Mouse (Mus musculus) lung, embryonic 14.5 days (tissue): Measurements from ENCODE around the gene Cggbp1. TPM values are rescaled to one million over a fixed set of nuclear protein-coding genes. Genes with fewer than 3 reads are reported as not detected.

Experiments used
- ATAC-seq: fragments of 200-750 bp; cut with Nextera tagmentation; 2 replicates; pipeline ENCODE4 v1.8.0; 2017; ENCODE audit warnings: mild to moderate bottlenecking, moderate TSS enrichment, moderate library complexity; ENCODE audit not compliant: insufficient read depth
- DNase-seq: peaks from one replicate; pipeline ENCODE4 v3.0.0-alpha.2; 2015
- H3K27ac ChIP-seq: fragments of 300-500 bp; sonication (generic); 2 replicates; pipeline ENCODE4 v1.5.1; 2014; ENCODE audit warnings: low read depth, mild to moderate bottlenecking, moderate library complexity
- H3K27me3 ChIP-seq: fragments of 300-500 bp; sonication (generic); 2 replicates; pipeline ENCODE4 v1.6.1; 2014; ENCODE audit warnings: low read length, control low read depth; ENCODE audit not compliant: insufficient read depth
- H3K36me3 ChIP-seq: fragments of 300-500 bp; sonication (generic); 2 replicates; pipeline ENCODE4 v1.6.1; 2014; ENCODE audit warnings: control low read depth; ENCODE audit not compliant: insufficient read depth
- H3K4me1 ChIP-seq: fragments of 300-500 bp; sonication (generic); 2 replicates; pipeline ENCODE4 v1.6.1; 2014; ENCODE audit warnings: antibody characterized with exemption, control low read depth; ENCODE audit not compliant: insufficient read depth
- H3K4me2 ChIP-seq: fragments of 300-500 bp; sonication (generic); 2 replicates; pipeline ENCODE4 v1.6.1; 2014; ENCODE audit warnings: mild to moderate bottlenecking
- H3K4me3 ChIP-seq: fragments of 300-500 bp; sonication (generic); 2 replicates; pipeline ENCODE4 v1.5.1; 2014; ENCODE audit warnings: low read depth, low read length
- H3K9ac ChIP-seq: fragments of 300-500 bp; sonication (generic); 2 replicates; pipeline ENCODE4 v1.6.1; 2014
- H3K9me3 ChIP-seq: fragments of 300-500 bp; sonication (generic); 2 replicates; pipeline ENCODE4 v1.6.1; 2016; ENCODE audit warnings: low read depth, low read length, control low read depth
- CTCF ChIP-seq: IDR thresholded peaks from 2 replicates; pipeline ENCODE4 v1.5.1; 2016; ENCODE audit warnings: antibody characterized with exemption, low read depth
- WGBS: fragments of 180-500 bp; shearing (Covaris S2); extraction: QIAGEN DNeasy Blood & Tissue Kit; methylation state at CpG from one replicate; pipeline ENCODE4 v1.1.7; 2014; 5-methylcytosine and 5-hydroxymethylcytosine counted together
- polyA plus RNA-seq: library from polyadenylated mRNA; unstranded; fragments of >200 nt; fragmentation: Nextera tagmentation; extraction: Ambion mirVana; gene quantifications from 2 replicates; pipeline ENCODE4 v1.2.1, GENCODE M21; 2014

Gene Cggbp1
- polyA plus RNA-seq, 1 experiment from 2014 or later: 114 TPM

DNA sequence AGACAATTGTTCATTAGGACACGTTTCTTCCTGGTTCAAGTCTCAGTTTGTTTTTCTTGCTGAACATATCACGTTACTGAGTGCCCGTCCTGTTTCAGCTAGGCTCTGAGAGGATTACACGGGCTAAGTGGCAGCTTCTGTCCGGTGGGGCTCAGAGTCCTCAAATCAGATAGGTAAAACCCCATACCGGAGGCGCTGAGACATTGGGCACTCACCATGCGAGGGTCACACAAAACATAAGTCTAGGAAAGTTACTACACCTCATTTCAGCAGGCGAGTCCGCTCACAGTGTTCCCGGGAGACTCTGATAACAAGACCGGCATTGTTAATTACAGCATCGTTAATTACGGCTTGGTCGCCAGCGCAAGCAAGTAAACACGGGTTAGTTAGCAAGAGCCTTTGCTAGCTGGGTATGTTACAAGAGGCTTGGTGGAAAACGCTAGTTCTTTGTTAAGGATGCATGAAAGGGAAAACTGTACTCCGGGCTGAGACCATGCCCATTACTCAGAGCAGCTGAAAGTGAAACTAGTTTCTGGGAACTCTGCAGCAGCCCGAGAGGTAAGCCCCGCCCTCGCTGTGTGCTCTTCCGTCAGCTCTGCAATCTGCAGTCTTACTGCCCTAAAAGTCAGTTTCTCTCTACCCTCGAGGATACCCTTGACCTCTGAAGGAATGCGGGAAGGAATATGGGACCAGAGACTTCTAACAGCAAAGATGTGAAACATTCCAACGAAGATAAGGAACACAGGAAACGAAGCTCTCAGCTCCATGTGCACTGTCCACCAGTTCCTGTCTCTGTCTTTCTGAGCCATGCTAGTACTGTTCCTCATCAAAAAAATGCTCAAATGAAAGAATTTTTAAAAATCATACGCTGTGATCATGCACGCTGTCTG, 21.9 kb downstream of the Cggbp1 start:
- ATAC-seq: peak; percentile 98
- WGBS: 1% methylated on average over 29 of the region's 29 CpGs

DNA sequence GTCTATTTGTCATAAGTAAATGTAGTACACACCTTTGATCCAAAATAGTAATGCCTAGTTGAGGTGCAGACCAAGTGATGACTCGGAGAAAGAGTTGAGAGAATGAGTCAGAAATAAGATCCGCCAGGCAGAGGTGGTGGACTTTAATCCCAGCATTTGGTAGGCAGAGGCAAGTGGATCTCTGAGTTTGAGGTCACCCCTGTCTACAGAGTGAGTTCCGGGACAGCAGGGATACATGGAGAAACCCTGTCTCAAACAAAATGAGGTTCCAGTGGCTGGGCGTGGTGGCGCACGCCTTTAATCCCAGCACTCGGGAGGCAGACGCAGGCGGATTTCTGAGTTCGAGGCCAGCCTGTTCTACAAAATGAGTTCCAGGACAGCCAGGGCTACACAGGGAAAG, 23.6 kb downstream of the Cggbp1 start:
- no peaks in the 10 kb centered on the region for H3K9me3 ChIP-seq
- no peak overlapping the region for H3K4me2 ChIP-seq
- H3K9ac ChIP-seq: no peak overlapping the region
- no peaks in the 10 kb centered on the region for H3K27me3 ChIP-seq
- H3K36me3 ChIP-seq: no peaks in the 10 kb centered on the region
- no peak for TF ChIP-seq CTCF
- no peak overlapping the region for H3K4me3 ChIP-seq
- no peaks in the 10 kb centered on the region for H3K4me1 ChIP-seq
- no peak overlapping the region for H3K27ac ChIP-seq
- no peak for DNase-seq
- no peak for ATAC-seq
- 97% methylated on average over 10 of the region's 10 CpGs for WGBS

More for the DNA sequence above, 21.9 kb downstream of the Cggbp1 start:
- Histone ChIP-seq H3K4me1 (no peaks in the 10 kb centered on the region), H3K27ac (peak overlapping the region; percentile 90), H3K9ac (peak overlapping the region; percentile 77), H3K9me3 (no peaks in the 10 kb centered on the region), H3K36me3 (no peaks in the 10 kb centered on the region), H3K27me3 (no peaks in the 10 kb centered on the region), H3K4me3 (peak overlapping the region; percentile 64), H3K4me2 (peak overlapping the region; percentile 65)
- no peak for TF ChIP-seq CTCF
- DNase-seq: peak; percentile 91

DNA sequence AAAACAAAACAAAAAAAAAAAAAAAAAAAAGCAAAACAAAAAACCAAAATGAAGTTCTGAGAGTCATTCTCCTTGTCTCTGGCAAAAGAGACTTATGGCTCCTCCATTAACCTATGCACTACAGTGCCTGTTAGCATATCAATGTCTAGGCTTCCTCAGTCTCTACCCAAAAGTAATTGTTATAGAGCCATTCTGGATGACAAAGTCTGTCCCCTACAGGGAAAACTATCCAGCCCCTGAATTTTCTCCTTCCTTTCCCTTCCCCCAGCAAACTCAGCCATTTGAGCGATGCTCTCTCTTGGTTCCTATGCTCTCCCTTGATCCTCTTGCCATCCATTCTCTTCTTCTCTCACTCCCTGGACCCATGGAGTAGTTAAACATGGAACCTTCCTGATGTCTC, 24.0 kb downstream of the Cggbp1 start:
- H3K4me2 ChIP-seq: no peak overlapping the region
- WGBS: 89% methylated on average over 1 of the region's 1 CpGs

DNA sequence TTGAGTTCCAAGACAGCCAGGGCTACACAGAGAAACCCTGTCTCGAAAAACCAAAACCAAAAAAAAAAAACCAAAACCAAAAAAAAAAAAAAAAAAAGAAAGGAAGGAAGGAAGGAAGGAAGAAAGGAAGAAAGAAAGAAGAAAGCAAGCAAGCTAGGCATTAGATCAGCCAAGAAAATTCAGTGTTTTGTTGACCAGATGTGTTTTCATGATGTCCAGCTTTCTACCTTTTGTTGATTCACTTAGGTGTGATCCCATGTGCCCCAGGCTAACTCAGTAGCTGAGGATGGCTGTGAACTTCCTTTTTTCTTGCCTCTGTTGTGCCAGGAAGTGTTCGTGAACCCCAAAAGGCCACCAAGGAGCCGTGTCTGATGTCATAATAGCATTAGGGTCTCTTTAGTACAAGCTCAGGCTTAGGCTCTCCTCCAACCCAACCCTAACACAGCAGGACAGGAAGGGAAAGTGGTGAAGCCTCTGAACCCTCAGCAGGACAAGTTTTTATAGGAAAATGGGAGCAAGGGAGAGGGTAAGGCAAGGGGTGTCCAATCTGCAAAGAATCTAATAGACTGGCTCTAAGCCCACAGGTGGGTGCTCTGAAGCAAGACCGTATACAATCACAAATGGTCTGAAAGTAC, 25.0 kb downstream of the Cggbp1 start:
- no peak for TF ChIP-seq CTCF
- WGBS: 74% methylated on average over 4 of the region's 4 CpGs

More for the DNA sequence above, 24.0 kb downstream of the Cggbp1 start:
- no peak overlapping the region for H3K9ac ChIP-seq
- no peaks in the 10 kb centered on the region for H3K9me3 ChIP-seq
- H3K4me1 ChIP-seq: no peaks in the 10 kb centered on the region
- no peak for TF ChIP-seq CTCF
- H3K36me3 ChIP-seq: no peaks in the 10 kb centered on the region
- DNase-seq (no peak), ATAC-seq (no peak)
- no peak overlapping the region for H3K27ac ChIP-seq
- H3K4me3 ChIP-seq: no peak overlapping the region
- no peaks in the 10 kb centered on the region for H3K27me3 ChIP-seq

DNA sequence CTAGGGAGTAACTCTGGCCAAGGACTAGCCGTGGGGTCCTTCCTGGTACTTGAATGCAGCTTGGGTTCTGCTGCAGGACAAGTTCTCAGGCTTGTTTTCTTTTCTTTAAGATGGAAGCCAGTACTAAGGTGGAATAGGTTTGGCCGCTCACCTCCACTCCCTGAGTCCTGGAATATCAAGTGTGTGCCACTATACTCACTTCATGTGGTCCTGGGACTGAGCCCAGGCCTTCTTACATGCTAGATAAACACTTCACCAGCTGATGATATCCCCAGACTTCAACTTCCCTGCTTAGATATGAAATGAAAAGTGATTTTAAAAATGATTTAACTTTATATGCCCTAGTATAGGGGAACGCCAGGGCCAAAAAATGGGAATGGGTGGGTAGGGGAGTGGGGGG, 25.5 kb downstream of the Cggbp1 start:
- Histone ChIP-seq H3K36me3 (no peaks in the 10 kb centered on the region), H3K27ac (no peak overlapping the region), H3K9ac (no peak overlapping the region), H3K4me2 (no peak overlapping the region), H3K4me1 (no peaks in the 10 kb centered on the region), H3K27me3 (no peaks in the 10 kb centered on the region), H3K4me3 (no peak overlapping the region), H3K9me3 (no peaks in the 10 kb centered on the region)
- 76% methylated on average over 3 of the region's 3 CpGs for WGBS
- ATAC-seq (no peak), DNase-seq (no peak)
- TF ChIP-seq CTCF: no peak

More for the DNA sequence above, 25.0 kb downstream of the Cggbp1 start:
- H3K9me3 ChIP-seq: no peaks in the 10 kb centered on the region
- DNase-seq (no peak), ATAC-seq (no peak)
- H3K36me3 ChIP-seq: no peaks in the 10 kb centered on the region
- no peak overlapping the region for H3K27ac ChIP-seq
- H3K4me3 ChIP-seq: no peak overlapping the region
- no peaks in the 10 kb centered on the region for H3K27me3 ChIP-seq
- H3K4me2 ChIP-seq: no peak overlapping the region
- no peak overlapping the region for H3K9ac ChIP-seq
- H3K4me1 ChIP-seq: no peaks in the 10 kb centered on the region

DNA sequence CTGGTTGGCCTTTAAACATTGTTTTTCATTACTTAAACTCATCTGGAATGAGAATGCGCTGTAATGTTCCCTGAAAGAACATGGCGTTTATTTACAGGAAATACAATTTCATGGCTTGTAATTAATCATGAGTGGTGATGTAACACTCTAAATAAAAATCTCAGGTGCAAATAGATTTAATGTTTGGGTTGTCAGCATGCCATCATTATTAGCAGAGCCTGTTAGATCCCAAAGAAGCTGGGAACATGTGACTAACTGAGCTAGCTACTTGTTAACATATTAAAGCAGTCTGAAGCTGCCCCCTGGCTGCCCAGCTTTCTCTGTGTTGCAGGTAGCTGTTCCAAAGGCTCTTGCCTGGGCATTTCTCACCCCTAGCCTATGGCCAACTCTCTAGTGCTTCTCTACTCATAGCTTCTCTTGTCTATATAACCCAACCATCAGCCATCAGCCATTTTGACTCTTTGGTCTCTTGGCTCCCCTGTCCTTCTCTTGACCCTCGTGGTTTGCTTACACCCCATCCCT, 26.9 kb downstream of the Cggbp1 start:
- ATAC-seq: 0 out of 2 replicates have a peak, but pooled peaks have one; percentile 16
- Histone ChIP-seq H3K9ac (no peak overlapping the region), H3K27me3 (no peaks in the 10 kb centered on the region), H3K36me3 (no peaks in the 10 kb centered on the region), H3K27ac (no peak overlapping the region), H3K9me3 (no peaks in the 10 kb centered on the region), H3K4me1 (no peaks in the 10 kb centered on the region), H3K4me3 (no peak overlapping the region), H3K4me2 (no peak overlapping the region)
- WGBS: 73% methylated on average over 3 of the region's 3 CpGs
- TF ChIP-seq CTCF: no peak
- no peak for DNase-seq

DNA sequence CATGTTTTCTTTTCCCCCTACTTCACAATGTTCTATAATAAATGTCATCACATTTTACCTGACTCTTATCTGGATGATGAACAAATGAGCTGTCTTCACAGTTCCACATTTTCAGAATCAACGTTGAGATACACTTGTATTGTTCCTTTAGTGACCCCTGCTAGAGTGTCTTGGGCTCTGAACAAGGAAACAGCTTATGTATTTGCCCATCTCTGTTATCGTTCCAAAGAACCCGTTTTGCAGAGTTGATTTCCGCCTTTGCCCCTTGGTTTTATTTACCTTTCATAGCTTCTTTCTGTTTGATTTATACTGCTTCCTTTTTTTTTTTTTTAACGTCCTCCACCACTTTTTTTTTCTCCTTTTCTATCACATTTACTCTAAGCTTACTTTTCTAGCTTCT, 27.9 kb downstream of the Cggbp1 start:
- Histone ChIP-seq H3K36me3 (no peaks in the 10 kb centered on the region), H3K27ac (no peak overlapping the region), H3K4me3 (no peak overlapping the region), H3K9ac (no peak overlapping the region), H3K27me3 (no peaks in the 10 kb centered on the region), H3K4me2 (no peak overlapping the region), H3K9me3 (no peaks in the 10 kb centered on the region), H3K4me1 (0 out of 2 replicates have a peak, but pooled peaks cover 3% of the 10 kb centered on the region)
- no peak for TF ChIP-seq CTCF
- no peak for DNase-seq
- 42% methylated on average over 5 of the region's 5 CpGs for WGBS
- ATAC-seq: no peak
